Mouse (Mus musculus) CH12.LX (cell line): ENCODE results near the gene Aspscr1. TPM values are rescaled to one million over a fixed set of nuclear protein-coding genes. Genes with fewer than 3 reads are reported as not detected.
A peak's percentile ranks its signal among the peaks of the same experiment; 100 is the strongest.

Experiments
- DNase-seq: peaks from one replicate; pipeline ENCODE4 v3.0.0-alpha.2; 2013; ENCODE audit errors: extremely low read depth
- H3K27ac ChIP-seq: 2 replicates; pipeline ENCODE4 v1.5.1; 2012; ENCODE audit warnings: low read depth, mild to moderate bottlenecking, control low read depth, moderate library complexity; ENCODE audit not compliant: insufficient read depth
- H3K27me3 ChIP-seq: replicated peaks from 2 replicates; pipeline ENCODE3; 2012; ENCODE audit warnings: inconsistent platforms
- H3K36me3 ChIP-seq, 2 experiments: replicated peaks in 1 of 2; 2 replicates each; pipeline versions ENCODE3 to v1.6.1; 2012; ENCODE audit warnings: inconsistent platforms in 1 of 2, low read length in 1 of 2, mild to moderate bottlenecking in 1 of 2, mixed read lengths in 1 of 2, moderate library complexity in 1 of 2; ENCODE audit not compliant: control insufficient read depth in 1 of 2, insufficient read depth in 1 of 2
- H3K4me1 ChIP-seq, 2 experiments: 2 replicates each; pipeline ENCODE4 v1.6.1; 2012; ENCODE audit warnings: inconsistent platforms in 1 of 2, moderate library complexity in 1 of 2; ENCODE audit not compliant: insufficient read depth in 2 of 2, control insufficient read depth in 1 of 2
- H3K4me2 ChIP-seq: 2 replicates; pipeline ENCODE4 v1.6.1; 2012; ENCODE audit warnings: low read depth, mild to moderate bottlenecking, control low read depth; ENCODE audit not compliant: poor library complexity, insufficient read depth, severe bottlenecking
- H3K4me3 ChIP-seq, 3 experiments: fragments of 150-350 bp in 1 of 3; sonication (generic) in 1 of 3; replicated peaks in 1 of 3; 2 replicates each; pipeline versions ENCODE3 to v1.5.1; 2011 to 2012; ENCODE audit warnings: low read depth in 2 of 3, low read length in 2 of 3, mild to moderate bottlenecking in 2 of 3, moderate library complexity in 2 of 3, control low read depth in 1 of 3, improper control_type of control experiment in 1 of 3, inconsistent platforms in 1 of 3, mixed read lengths in 1 of 3; ENCODE audit not compliant: poor library complexity in 1 of 3
- H3K79me2 ChIP-seq: replicated peaks from 2 replicates; pipeline ENCODE4 v1.6.1; 2012; ENCODE audit warnings: mild to moderate bottlenecking, moderate library complexity; ENCODE audit not compliant: control insufficient read depth, poor library complexity, insufficient read depth, severe bottlenecking; ENCODE audit errors: extremely low read depth
- H3K9ac ChIP-seq: 2 replicates; pipeline ENCODE4 v1.6.1; 2012; ENCODE audit warnings: low read depth, mild to moderate bottlenecking, control low read depth, moderate library complexity; ENCODE audit not compliant: insufficient read depth
- H3K9me3 ChIP-seq: replicated peaks from 2 replicates; pipeline ENCODE3; 2012; ENCODE audit warnings: low read length, inconsistent platforms, mixed read lengths
- BHLHE40 ChIP-seq: IDR thresholded peaks from 2 replicates; pipeline ENCODE4 v1.6.1; 2011; ENCODE audit warnings: mild to moderate bottlenecking, low read depth, low read length, improper control_type of control experiment
- CHD1 ChIP-seq: IDR thresholded peaks from 2 replicates; pipeline ENCODE4 v1.6.1; 2012; ENCODE audit warnings: low read depth, low read length, improper control_type of control experiment, inconsistent platforms
- CHD2 ChIP-seq: IDR thresholded peaks from 2 replicates; pipeline ENCODE4 v1.6.1; 2011; ENCODE audit warnings: low read length, improper control_type of control experiment
- CTCF ChIP-seq, 2 experiments: IDR thresholded peaks in 1 of 2; conservative IDR thresholded peaks in 1 of 2; 2 replicates each; pipeline ENCODE4 v1.5.1; 2011 to 2012; ENCODE audit warnings: low read depth in 2 of 2, low read length in 2 of 2, improper control_type of control experiment in 1 of 2, inconsistent platforms in 1 of 2, mild to moderate bottlenecking in 1 of 2, moderate library complexity in 1 of 2
- E2F4 ChIP-seq: IDR thresholded peaks from 2 replicates; pipeline ENCODE4 v1.6.1; 2011; ENCODE audit warnings: low read depth, low read length, improper control_type of control experiment; ENCODE audit not compliant: insufficient replicate concordance
- ELF1 ChIP-seq: IDR thresholded peaks from 2 replicates; pipeline ENCODE4 v1.6.1; 2014; ENCODE audit warnings: low read depth, mild to moderate bottlenecking, inconsistent platforms, low read length, improper control_type of control experiment
- EP300 ChIP-seq: IDR thresholded peaks from 2 replicates; pipeline ENCODE4 v1.6.1; 2011; ENCODE audit warnings: low read length, improper control_type of control experiment
- ETS1 ChIP-seq: conservative IDR thresholded peaks from 2 replicates; pipeline ENCODE4 v1.6.1; 2012; ENCODE audit warnings: low read depth, mild to moderate bottlenecking, inconsistent platforms, low read length, improper control_type of control experiment, moderate library complexity
- GABPA ChIP-seq: IDR thresholded peaks from 2 replicates; pipeline ENCODE4 v1.6.1; 2012; ENCODE audit warnings: low read depth, low read length, improper control_type of control experiment, inconsistent platforms; ENCODE audit not compliant: insufficient replicate concordance
- HCFC1 ChIP-seq: IDR thresholded peaks from 2 replicates; pipeline ENCODE4 v1.6.1; 2012; ENCODE audit warnings: low read depth, mild to moderate bottlenecking, inconsistent platforms, low read length, improper control_type of control experiment
- IRF4 ChIP-seq: IDR thresholded peaks from 2 replicates; pipeline ENCODE4 v1.6.1; 2014; ENCODE audit warnings: low read depth, mild to moderate bottlenecking, inconsistent platforms, low read length, improper control_type of control experiment
- JUN ChIP-seq: IDR thresholded peaks from 2 replicates; pipeline ENCODE4 v1.6.1; 2011; ENCODE audit warnings: low read depth, mild to moderate bottlenecking, low read length, improper control_type of control experiment, moderate library complexity; ENCODE audit not compliant: insufficient read depth
- JUND ChIP-seq: conservative IDR thresholded peaks from 2 replicates; pipeline ENCODE4 v1.6.1; 2011; ENCODE audit warnings: low read depth, low read length, improper control_type of control experiment
- KAT2A ChIP-seq: IDR thresholded peaks from 2 replicates; pipeline ENCODE4 v1.6.1; 2012; ENCODE audit warnings: low read length, improper control_type of control experiment, inconsistent platforms; ENCODE audit not compliant: insufficient replicate concordance
- MAX ChIP-seq: IDR thresholded peaks from 2 replicates; pipeline ENCODE4 v1.6.1; 2011; ENCODE audit warnings: low read length, improper control_type of control experiment
- NELFE ChIP-seq: IDR thresholded peaks from 2 replicates; pipeline ENCODE4 v1.6.1; 2011; ENCODE audit warnings: low read depth, low read length, improper control_type of control experiment
- POLR2AphosphoS2 ChIP-seq: IDR thresholded peaks from 2 replicates; pipeline ENCODE4 v1.6.1; 2011; ENCODE audit warnings: low read depth, low read length, improper control_type of control experiment
- RAD21 ChIP-seq: IDR thresholded peaks from 2 replicates; pipeline ENCODE4 v1.6.1; 2011; ENCODE audit warnings: low read depth, mild to moderate bottlenecking, low read length, improper control_type of control experiment, moderate library complexity
- RCOR1 ChIP-seq: conservative IDR thresholded peaks from 2 replicates; pipeline ENCODE4 v1.6.1; 2012; ENCODE audit warnings: low read depth, mild to moderate bottlenecking, inconsistent platforms, low read length, improper control_type of control experiment
- SMC3 ChIP-seq: IDR thresholded peaks from 2 replicates; pipeline ENCODE4 v1.6.1; 2011; ENCODE audit warnings: low read depth, low read length, improper control_type of control experiment
- TBP ChIP-seq: conservative IDR thresholded peaks from 2 replicates; pipeline ENCODE4 v1.6.1; 2011; ENCODE audit warnings: low read depth, low read length, improper control_type of control experiment
- TCF12 ChIP-seq: IDR thresholded peaks from 2 replicates; pipeline ENCODE4 v1.6.1; 2014; ENCODE audit warnings: low read depth, mild to moderate bottlenecking, inconsistent platforms, low read length, improper control_type of control experiment
- USF1 ChIP-seq: IDR thresholded peaks from 2 replicates; pipeline ENCODE4 v1.6.1; 2014; ENCODE audit warnings: low read depth, mild to moderate bottlenecking, inconsistent platforms, low read length, improper control_type of control experiment
- USF2 ChIP-seq: conservative IDR thresholded peaks from 2 replicates; pipeline ENCODE4 v1.6.1; 2011; ENCODE audit warnings: low read depth, low read length, improper control_type of control experiment
- ZC3H11A ChIP-seq: IDR thresholded peaks from 2 replicates; pipeline ENCODE4 v1.6.1; 2012; ENCODE audit warnings: low read depth, mild to moderate bottlenecking, inconsistent platforms, low read length, improper control_type of control experiment
- ZMIZ1 ChIP-seq: IDR thresholded peaks from 2 replicates; pipeline ENCODE4 v1.6.1; 2012; ENCODE audit warnings: low read depth, mild to moderate bottlenecking, inconsistent platforms, low read length, improper control_type of control experiment
- ZNF384 ChIP-seq: IDR thresholded peaks from 2 replicates; pipeline ENCODE4 v1.6.1; 2012; ENCODE audit warnings: low read depth, low read length, improper control_type of control experiment, inconsistent platforms
- dilution Hi-C: fragments of 300-500 bp; cut with MboI; formaldehyde crosslinking; loops from 2 replicates; pipeline ENCODE4 v1.14.3; 2020; ENCODE audit warnings: low sequenced_read_pairs; ENCODE audit not compliant: extremely low pct_unique_long_range_greater_than_20kb, extremely low pct_ligation_motif_present
- in situ Hi-C: fragments of 300-500 bp; cut with MboI; formaldehyde crosslinking; loops from 3 replicates; pipeline ENCODE4 v1.14.3; 2019; ENCODE audit warnings: low sequenced_read_pairs, low pct_ligation_motif_present, low pct_unique_long_range_greater_than_20kb, mixed read lengths
- polyA plus RNA-seq: library from polyadenylated mRNA; unstranded; fragments of >175 nt; gene quantifications from 2 replicates; pipeline ENCODE4 v1.2.1, GENCODE M21; 2012; ENCODE audit warnings: low read depth; ENCODE audit not compliant: insufficient read length
- total RNA-seq, 2 experiments: library from RNA; depleted of rRNA; stranded (reverse); fragments of 300-350 nt in 1 of 2; fragments of >200 nt in 1 of 2; gene quantifications; 2 replicates each; pipeline ENCODE4 v1.2.3; 2012 to 2014

Aspscr1 gene
- total and polyA plus RNA-seq, 3 experiments: 27.3 to 69.9 (median 34.1) TPM

GRCm38 (mm10) chr11:120625152-120625775, 47.5 kb upstream of the Aspscr1 start, which contains the start of gene Sirt7:
TSS of gene Sirt7 (minus strand) at chr11:120625240.
- dilution Hi-C loops: no loop called here
- Histone ChIP-seq H3K36me3 (peaks cover 52 to 71% of the 10 kb centered on the region in 2 experiments), H3K27ac (peak within 1 kb of the TSS; percentile 83)

DNA sequence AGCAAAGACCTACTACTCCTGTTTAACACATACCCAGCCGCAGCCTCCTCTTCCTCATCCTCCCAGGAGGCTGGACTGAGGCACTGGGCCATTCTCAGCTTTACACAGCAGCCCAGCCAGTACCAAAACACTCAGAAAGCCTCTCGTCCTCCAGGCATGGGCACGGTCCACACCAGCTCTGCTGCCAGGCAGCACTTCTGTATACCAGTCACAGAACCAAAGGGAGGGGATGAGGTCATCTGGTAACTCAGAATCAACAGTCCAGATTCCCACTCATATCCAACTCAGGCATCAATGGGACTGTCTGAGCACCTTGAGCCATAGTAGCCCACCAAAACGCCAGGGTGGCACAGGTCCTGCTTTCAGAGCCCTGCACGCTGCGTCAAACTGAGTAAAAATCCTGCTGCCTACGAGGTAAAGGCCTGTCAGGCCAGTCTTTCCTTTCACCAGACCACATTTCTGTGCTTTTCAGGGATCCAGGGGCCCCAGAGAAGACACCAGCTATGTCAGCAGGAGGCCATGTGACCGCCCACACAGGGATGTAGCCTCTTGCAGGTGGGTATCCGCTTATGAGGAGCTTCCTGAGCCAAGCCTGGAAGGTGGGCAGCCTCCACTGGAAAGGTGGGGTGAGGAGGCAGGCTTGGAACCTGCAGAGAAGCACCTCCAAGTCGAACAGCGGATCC, 45.8 kb upstream of the Aspscr1 start:
- H3K36me3 ChIP-seq: peaks cover 37 to 55% of the 10 kb centered on the region in 2 experiments
- peak overlapping the region; percentile 75; the same call in 1 of the 2 replicates for H3K27ac ChIP-seq
- DNase-seq: no peak
- H3K4me1 ChIP-seq: peaks cover 42 to 79% of the 10 kb centered on the region in 2 experiments
- no peaks in the 10 kb centered on the region for H3K27me3 ChIP-seq
- H3K9ac ChIP-seq: no peak overlapping the region; the same call in 1 of the 2 replicates
- H3K9me3 ChIP-seq: no peaks in the 10 kb centered on the region
- H3K4me2 ChIP-seq: no peak overlapping the region
- in situ Hi-C loops (loop anchor here (10.0 kb wide), 1 partner anchor 58 kb away; no protein-coding TSS in a partner anchor), dilution Hi-C loops (no loop called here)
- TF ChIP-seq USF2 (no peak), RAD21 (no peak), EP300 (no peak), MAX (no peak), ZMIZ1 (no peak), RCOR1 (no peak), ZNF384 (no peak), JUN (no peak), CHD2 (no peak), IRF4 (no peak), ELF1 (no peak), POLR2AphosphoS2 (no peak), E2F4 (no peak), NELFE (no peak), USF1 (no peak)
- H3K4me3 ChIP-seq: peak overlapping the region in 1 of 3 experiments; percentile 74
- H3K79me2 ChIP-seq: peaks cover 49% of the 10 kb centered on the region

More at GRCm38 (mm10) chr11:120625152-120625775, 47.5 kb upstream of the Aspscr1 start, which contains the start of gene Sirt7:
- TF ChIP-seq TCF12 (no peak), KAT2A (no peak), E2F4 (no peak), CTCF (conservative IDR thresholded peaks at IDR 0.05 in 1 of 2, IDR thresholded peaks at IDR 0.05 in 1 of 2; ENCODE audit: low read depth in 2 of 2, low read length in 2 of 2) (no peak), USF2 (no peak), ELF1 (no peak), BHLHE40 (no peak), ZMIZ1 (no peak), GABPA (no peak), CHD1 (no peak), SMC3 (no peak), JUND (no peak), TBP (no peak), RCOR1 (no peak), IRF4 (no peak), HCFC1 (no peak), USF1 (no peak), ZNF384 (no peak), ETS1 (no peak), ZC3H11A (no peak)
- TF ChIP-seq, all 38 proteins: peak for 0
- Histone ChIP-seq H3K27me3 (no peaks in the 10 kb centered on the region), H3K79me2 (peaks cover 37% of the 10 kb centered on the region), H3K4me1 (peaks cover 36 to 63% of the 10 kb centered on the region in 2 experiments), H3K9ac (peak within 1 kb of the TSS; percentile 93), H3K9me3 (no peaks in the 10 kb centered on the region), H3K4me3 (peak within 1 kb of the TSS; percentile 82 to 100 (median 100)), H3K4me2 (peak within 1 kb of the TSS; percentile 86)
- DNase-seq: no peak
- in situ Hi-C loops: loop anchor here (10.0 kb wide), 1 partner anchor 60 kb away; no protein-coding TSS in a partner anchor
